Mouse (Mus musculus) brain, embryonic 18.5 days (tissue): Measurements from ENCODE around the gene Arid3c.
"Not testable (repeated sequence)": the region's sequence is repeated elsewhere in the genome, so short reads cannot be mapped to it uniquely, and the experiment has no call there.

Experiments used
- DNase-seq: peaks from one replicate; pipeline ENCODE4 v3.0.0-alpha.2; 2012; ENCODE audit warnings: low read depth, low spot score

The Arid3c gene

DNA sequence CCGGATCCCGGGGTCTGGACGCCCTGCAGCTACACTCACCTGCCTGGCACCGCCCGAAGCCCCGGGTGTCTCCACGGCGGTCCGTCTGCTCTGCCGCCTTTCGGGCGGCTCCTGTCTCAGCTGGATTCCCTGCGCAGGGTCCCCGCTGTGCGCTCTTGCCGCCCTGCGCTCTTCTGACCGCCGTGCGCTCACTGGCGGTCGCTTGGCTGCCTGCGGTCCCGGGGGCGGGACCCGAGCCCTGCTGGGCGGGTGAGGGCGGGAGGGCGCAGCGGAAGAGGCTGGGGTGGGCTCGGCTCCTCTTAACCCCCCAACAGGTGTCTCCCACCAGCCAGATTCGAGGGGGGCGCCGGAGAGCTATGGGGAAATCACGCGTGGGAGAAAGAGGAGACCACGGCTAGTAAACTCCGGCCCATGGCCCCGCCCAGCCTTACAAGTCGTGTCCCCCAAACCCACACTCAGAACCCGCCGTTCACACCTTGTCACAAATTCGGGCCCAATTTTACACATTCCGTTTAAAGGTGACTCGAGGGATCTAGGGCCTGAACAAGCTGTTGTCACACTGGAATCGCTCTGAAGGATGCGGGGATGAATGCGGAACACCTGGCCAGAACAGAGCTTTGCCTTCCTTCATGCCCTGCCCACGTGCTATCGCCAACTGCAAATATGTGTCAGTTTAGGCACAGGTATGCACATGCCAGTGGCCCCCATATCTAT lies at the start of gene Arid3c:
Arid3c (minus strand) TSS at position 91 of the 714 bp plus-strand sequence.
- DNase-seq: no peak

DNA sequence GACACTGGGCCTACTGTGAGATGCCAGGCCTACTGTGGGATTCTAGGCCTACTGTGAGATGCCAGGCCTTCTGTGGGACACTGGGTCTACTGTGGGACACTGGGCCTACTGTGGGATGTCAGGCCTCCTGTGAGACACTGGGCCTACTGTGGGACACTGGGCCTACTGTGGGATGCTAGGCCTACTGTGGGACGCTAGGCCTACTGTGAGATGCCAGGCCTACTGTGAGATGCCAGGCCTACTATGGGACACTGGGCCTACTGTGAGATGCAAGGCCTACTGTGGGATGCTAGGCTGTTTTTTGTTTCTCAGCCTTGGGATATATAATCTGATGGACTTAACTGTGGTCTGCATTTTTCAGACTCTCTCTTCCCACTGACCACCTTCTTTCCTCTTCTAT lies 44.9 kb upstream of the Arid3c start:
- not testable (repeated sequence) for DNase-seq

DNA sequence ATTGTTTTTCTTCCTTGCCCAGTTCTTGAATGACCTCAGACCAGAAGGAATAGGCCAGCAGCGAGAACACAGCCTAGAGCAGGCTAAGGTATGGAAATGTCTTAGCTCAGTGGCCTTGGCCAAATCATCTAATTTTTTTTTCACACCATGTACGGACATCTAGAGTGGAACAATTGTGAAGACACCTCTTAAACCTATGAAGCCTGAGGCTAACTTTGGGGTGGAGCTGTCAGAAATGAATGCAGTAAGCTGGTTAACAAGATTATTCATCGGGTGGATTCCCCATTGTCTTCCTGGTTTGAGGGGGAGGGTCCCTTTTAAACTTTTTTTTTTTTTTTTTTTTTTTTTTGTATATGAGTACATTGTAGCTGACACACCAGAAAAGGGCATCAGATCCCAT lies 43.6 kb upstream of the Arid3c start:
- DNase-seq: not testable (repeated sequence)

DNA sequence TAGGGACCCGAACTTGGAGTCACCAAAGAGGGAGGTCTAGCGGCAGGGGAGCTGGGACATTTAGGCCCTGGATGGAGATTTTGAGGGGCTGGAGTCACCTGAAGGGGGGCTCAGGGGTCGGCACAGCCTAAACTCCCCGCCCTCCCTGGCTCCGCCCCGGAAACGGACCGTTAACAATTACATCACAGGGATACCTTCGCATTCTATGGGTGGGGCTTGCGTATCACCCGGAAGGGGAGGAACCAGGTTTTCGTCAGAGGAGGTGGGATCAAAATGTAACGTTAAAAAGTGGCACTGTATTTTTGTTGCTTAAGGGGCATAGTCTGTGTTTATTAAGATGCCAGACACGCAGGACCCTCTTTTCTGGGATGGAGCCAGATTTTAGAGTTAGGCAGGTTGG lies 43.1 kb upstream of the Arid3c start, which contains the start of gene Ccl27a:
Ccl27a (minus strand) TSS at position 246 of the 400 bp plus-strand sequence.
- DNase-seq: not testable (repeated sequence)

DNA sequence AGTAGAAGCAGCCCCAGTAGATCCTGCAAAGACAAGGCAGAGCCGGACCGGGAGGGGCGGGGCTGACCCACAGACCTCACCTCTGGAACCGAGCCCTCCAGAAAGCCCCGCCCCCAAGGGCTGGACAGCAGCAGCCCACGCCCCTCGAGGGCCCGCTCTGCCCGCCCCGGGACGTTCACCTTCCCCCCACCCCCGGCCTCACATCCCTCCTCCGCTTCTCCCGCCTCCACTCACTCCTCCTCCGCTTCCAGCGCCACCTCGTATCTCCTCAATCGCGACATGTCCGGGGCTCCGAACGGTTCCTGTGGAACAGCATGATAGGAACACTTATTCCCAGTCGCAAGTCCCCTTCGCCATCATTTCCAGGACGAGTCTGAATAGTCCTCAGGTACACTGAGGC lies 42.6 kb upstream of the Arid3c start:
- not testable (repeated sequence) for DNase-seq

DNA sequence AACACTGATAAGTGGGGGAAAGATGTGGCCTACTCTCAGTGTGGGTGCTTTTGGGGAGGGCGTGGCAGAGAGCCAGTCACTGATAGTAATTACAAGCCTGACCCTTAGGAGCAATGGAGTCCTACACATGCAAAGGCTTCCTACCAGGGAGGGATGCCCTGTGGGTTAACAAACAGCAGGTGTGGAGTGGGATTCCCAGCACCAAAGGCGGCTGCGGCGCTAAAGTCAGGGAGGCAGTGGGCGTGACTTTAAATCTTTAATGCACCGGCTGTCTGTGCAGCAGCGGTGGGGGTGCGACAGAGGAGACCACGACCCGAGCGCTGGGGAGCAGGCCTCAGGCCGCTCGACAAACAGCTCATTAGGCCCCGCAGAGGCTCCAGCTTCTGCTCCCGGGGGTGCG lies 42.0 kb upstream of the Arid3c start:
- not testable (repeated sequence) for DNase-seq

DNA sequence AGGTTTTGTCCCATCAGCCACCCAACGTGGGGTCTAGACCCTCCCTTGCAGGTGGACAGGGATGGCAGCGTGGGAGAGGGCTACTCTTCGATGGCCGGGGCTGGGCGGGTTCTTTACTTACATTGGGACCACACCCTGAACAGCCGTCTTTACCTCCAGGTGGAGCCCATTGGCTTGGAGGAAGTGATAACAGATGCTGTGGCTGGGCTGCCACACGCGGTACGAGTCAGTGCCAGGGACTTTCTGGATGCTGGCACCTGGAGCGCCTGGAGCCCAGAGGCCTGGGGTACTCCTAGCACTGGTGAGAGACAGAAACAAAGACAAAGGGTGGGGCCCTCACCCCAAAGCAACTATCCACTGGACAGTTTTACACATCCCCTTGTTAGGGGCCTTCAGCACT lies 36.4 kb upstream of the Arid3c start:
- DNase-seq: not testable (repeated sequence)

DNA sequence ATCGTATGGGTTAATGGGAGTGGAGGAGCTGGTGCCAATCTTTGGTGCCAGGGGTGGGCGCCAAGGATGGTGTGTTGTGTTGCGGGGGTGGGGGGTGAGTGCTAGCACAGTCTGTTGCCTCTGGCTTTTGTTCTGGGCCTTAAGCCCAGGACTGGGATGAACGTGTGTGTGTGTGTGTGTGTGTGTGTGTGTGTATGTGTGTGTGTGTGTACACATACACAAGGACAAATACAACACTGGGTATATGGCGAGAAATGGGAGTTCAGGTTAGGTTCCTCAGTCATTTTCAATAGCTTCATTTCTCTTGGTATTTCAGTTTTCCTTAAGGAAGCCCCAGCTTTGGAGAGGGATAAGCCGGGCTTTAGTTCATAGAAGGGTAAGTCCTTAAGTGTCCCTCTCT lies 32.2 kb upstream of the Arid3c start:
- DNase-seq: not testable (repeated sequence)

DNA sequence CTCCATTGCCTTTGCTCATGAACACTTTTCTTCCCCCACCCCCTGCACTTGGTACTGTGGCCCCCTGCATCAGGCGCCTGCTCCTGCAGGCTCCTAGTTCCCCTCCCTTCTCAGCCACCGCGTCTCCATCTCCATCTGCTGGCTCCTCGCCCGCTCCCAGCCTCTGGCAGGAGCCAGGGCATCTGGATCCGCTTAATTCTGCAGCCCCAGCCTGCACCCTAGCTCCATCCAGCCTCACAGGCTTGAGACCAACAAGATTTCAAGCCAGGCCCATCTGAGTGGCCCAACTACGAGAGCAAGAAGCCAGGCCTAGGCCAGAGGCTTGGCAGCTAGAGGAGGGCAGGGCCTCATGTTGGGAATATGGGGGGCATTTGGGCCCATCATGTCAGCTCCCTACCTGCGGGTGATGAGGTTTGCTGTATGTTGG lies 31.8 kb upstream of the Arid3c start:
- not testable (repeated sequence) for DNase-seq

DNA sequence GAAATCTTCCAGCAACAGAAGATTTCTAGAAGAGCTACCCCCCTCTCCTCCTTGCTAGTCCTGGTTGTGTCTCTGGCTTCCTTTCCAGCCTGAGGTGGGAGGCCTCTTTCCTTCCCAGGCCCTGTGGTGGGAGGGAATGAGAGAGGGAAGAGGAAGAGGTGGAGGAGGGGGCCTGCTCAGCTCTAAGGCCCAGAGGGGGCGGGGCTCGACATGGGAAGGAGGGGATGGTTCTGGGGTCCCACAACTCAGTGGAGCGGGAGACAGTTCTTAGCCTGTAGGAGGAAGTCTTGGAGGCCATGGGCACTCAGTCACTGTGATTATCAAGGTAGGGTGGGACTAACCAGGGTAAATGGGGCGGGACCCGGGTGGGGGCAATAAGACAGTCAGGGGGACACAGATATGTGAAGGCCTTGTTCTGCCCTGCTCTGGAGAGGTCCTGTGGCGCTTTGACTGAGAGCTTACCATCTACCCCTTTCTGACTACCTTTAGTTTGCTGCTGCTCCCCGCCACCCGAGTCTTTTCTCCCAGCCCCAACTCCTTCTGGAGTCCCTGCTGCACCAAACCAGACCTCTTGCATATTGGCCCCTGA lies 31.3 kb upstream of the Arid3c start:
- no peak for DNase-seq

DNA sequence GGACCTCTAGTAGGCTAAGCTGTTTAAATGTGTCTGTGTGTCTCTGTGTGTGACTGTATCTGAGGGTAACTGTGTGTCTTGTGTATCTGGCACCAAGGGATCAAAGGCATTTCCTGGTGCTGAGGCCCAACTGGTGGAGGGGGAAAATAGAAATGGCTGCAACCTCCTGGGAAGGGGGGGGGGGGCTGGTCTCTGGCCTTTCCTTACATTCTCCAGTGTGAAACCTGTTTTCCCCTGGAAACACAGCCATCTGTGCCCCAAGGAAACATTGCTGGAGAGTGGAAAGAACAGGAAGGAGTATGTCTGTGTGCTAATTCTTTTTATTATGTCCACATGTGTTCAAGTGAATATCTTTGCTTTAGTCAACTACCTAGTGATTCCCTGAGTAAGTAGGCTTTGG lies 30.7 kb upstream of the Arid3c start:
- no peak for DNase-seq

DNA sequence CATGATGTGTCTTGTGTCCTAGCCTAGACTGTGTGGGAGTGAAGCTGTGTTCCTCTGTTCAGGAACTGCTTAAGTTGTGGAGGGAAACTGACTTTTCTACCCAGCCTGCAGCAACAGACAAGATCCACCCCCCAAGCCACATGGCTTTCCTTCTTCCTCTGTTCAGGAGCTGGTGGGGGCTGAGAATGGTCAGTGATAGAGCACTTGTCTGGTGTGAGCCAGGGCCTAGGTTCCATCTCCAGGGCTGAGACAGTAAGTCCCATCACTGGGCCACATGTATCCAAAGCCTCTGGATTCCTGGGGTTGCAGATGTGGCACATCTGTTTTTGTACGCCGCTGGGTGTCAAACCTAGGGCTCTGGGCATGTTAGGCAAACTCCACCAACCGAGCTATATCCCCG lies 30.0 kb upstream of the Arid3c start:
- DNase-seq: no peak

DNA sequence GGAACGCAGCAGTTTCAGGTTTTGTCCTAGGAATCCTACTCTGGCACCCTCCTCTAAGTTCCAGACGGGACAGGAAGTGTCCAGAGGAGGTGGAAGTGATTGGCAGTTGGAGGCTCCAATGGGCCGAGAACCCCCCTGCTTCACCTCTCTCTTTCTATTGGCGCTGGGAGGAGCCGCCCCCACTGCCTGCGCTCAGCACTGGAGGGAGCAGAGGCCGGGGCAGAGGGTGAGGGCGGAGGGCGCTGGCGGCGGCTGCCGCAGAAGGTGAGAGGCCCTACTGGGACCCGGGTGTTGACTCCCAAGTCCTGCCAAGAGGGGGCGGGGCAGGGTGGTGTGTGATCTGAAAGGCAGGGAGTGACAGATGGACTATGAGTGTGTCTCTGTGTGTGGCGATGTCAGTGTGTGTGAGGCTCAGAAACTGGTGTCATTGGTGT lies 29.4 kb upstream of the Arid3c start:
- DNase-seq: no peak

DNA sequence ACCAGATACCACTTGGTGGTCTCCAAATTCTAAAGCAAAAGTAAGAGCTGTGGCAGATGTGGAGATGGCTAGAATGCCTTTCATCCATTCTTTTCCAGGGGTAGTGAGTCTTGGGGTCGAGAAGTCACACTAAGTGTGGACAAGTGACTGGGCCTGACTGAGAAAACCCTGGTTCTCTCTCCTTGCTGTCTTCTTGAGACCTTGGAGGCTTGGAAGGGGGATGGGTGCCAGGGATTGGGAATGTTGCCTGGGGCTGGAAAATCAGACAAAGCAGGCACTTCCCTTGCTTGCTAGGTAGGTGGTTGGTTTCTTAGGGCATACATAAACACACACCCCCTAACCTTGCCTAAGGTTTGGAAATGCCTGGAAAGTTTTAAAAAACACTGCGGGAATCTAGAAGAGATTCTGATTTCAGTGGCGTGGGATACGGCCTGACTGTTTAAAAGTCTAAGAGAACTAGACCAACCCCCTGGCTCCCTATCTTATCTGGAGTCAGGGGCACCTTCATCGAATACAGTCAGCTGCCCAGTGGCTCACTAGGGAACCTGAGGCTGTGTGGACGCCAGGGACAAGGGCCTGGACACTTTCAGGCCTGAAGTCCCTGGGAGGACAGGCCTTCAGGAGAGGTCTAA lies 28.8 kb upstream of the Arid3c start:
- no peak for DNase-seq

DNA sequence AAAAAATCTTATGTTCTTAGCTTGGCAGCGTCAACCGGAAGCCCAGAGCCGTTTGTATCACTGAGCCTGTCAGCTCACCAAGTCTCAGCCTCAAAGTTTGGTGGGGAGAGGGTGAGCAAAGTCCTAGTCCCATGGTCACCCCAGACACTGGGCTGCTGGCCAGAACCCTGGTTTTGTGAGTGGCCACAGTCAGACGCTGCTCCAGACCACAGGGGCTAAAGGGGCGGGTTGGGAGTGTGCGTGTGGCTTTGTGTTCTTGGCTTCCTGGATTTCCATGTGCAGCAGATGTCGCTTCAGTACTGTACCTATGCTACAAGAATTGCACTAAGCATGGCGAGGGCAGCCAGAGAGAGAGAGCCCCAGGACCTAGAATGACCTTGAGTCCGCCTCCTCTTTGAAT lies 28.3 kb upstream of the Arid3c start:
- DNase-seq: no peak

DNA sequence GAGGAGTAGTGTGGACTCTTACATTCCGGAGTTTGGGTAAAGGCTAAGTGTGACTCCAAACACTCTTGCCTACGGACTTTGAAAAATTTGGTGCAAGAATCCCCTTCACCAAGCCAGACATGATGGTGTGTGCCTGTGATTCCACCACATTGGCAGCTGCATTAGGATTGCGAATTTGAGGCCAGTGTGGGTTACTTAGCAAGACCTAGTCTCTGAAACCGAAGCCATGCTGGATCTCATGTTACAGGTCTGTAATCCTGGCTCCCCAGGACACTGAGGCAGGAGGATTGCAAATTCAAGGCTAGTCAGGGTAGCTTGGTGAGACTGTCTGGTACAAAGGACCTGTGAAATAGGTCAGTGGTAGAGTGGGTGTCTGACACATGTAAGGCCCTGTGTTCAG lies 27.8 kb upstream of the Arid3c start:
- DNase-seq: no peak

DNA sequence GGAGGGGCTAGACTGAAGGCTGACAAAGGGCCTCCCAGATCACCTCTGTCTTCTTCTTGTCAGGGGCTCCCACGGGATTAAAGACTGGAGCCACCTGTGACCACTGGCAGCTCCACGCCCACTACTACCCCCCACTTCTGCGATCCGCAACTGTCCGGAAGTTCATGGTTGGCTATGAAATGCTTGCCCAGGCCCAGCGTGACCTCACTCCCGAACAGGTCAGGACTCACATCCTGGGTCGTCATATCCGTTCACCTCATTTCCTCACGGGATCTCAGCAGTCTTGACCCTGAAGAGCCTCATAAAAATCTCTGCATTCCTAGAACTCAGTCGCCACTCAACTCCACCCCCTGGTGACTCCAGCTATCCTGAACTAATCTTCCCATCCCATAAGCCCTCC lies 27.1 kb upstream of the Arid3c start:
- no peak for DNase-seq

DNA sequence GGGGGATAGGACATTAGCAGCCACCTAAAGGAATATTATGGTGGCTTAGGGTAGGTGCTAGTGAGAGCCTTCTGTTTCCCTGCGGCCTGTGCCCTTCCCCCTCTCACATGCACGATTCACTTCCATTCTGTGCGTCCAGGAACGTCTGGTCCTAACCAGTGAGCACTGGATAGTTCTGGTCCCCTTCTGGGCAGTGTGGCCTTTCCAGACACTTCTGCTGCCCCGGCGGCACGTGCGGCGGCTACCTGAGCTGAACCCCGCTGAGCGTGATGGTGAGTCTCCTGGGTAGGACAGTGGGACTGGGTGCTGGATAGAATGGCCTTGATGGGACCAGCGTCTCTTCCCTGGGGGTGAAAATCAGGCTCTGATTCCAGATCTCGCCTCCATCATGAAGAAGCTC lies 26.4 kb upstream of the Arid3c start:
- no peak for DNase-seq

DNA sequence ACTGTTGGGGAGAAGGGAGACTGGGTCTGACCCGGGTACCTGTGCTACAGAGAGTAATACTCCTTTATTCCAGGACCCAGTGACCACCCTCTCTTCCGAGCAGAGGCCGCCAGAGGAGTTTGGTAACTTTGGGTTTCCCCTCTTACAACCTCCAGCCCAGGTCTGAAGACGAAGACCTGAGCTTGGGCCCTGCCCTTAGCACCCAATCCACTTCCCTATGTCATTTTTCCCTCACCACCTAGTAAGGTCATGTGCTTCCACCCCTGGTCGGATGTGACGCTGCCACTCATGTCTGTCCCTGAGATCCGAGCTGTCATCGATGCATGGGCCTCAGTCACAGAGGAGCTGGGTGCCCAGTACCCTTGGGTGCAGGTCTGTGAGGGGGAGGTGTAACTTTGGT lies 25.5 kb upstream of the Arid3c start:
- DNase-seq: no peak

DNA sequence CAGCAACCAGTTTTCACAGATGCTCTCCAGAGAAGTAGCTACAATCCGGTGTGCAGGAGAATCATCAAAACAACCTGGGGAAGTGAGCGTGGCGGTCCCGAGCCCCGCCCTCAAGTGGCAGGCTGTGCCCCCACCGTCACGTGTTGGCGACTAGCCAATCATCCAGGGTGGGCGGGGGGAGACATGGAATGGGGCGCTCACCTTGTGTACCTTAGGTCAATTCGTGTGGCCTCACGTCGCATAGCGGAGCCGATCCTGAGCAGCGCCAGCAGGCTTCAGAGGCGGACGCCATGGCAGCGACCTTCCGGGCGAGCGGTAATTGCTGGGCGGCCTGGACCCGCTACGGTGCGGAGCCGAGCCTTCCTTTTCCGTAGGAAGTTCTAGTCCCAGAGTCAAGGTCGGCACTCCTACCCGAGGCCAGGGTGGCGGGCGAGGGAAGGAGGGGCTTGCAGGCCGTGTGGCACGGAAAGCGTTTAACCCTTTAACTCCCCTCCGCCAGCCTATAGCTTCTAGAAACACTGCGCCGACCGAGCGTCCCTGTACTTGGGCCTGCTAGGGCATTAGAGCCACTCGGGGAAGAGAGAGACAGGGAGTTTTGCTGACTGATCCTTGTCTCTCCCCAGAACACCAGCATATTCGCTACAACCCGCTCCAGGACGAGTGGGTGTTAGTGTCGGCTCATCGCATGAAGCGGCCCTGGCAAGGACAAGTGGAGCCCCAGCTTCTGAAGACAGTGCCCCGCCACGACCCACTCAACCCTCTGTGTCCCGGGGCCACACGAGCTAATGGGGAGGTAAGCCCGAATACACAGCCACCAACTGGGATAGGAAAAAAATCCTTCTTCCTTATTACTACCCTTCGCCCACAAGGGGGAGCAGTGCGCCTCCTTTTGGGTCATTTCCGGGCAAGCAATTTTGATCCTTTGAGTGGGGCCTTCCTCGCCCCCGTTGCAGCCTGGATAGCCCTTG lies 24.7 kb upstream of the Arid3c start, which contains the start of gene Sigmar1:
Sigmar1 (minus strand) TSS at position 820 of the 968 bp plus-strand sequence.
- no peak for DNase-seq

DNA sequence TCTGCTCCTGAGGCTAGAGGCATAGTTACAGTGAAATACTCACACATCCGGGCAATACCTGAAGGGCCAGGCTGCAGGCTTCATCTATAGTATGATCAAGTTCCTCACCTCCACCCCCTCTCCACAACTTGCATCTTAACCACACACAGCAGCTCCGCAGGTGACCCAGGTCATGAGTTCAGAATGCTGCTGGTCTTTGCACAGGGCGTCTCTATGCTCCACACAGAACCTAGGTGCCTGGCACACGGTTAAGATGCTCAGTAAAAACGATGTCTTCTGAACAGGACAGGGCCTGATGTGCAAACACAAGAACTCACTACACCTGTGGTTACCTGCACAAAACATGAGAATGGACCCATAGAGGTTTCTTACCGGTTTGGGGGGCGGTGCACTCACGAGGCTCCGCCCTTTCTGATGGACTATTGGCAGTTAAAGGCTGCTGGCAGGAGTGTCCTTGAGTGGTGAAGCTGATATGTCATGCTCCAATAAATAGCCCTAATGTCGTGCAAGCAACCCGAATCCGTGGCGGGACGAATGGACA lies 23.9 kb upstream of the Arid3c start, which contains the start of gene Galt:
Galt (plus strand) TSS at position 432 of the 541 bp plus-strand sequence.
- DNase-seq: no peak
